Mouse (Mus musculus) lung, postnatal 0 days (tissue): ENCODE data around the gene Plekha5. TPM values are rescaled to one million over a fixed set of nuclear protein-coding genes. Genes with fewer than 3 reads are reported as not detected.

Source experiments
- ATAC-seq: fragments of 200-750 bp; cut with Nextera tagmentation; 2 replicates; pipeline ENCODE4 v1.8.0; 2017; ENCODE audit warnings: moderate library complexity
- DNase-seq: peaks from one replicate; pipeline ENCODE4 v3.0.0-alpha.2; 2016; ENCODE audit warnings: low spot score
- H3K27ac ChIP-seq: fragments of 300-500 bp; sonication (generic); 2 replicates; pipeline ENCODE4 v1.5.1; 2014; ENCODE audit warnings: antibody characterized with exemption, mild to moderate bottlenecking, low read length, mixed read lengths
- H3K27me3 ChIP-seq: fragments of 300-500 bp; sonication (generic); replicated peaks from 2 replicates; pipeline ENCODE4 v1.6.1; 2014; ENCODE audit warnings: low read length, mixed read lengths; ENCODE audit not compliant: insufficient read depth
- H3K36me3 ChIP-seq: fragments of 300-500 bp; sonication (generic); 2 replicates; pipeline ENCODE4 v1.6.1; 2014; ENCODE audit warnings: low read length, mixed read lengths; ENCODE audit not compliant: insufficient read depth
- H3K4me1 ChIP-seq: fragments of 300-500 bp; sonication (generic); 2 replicates; pipeline ENCODE4 v1.6.1; 2014; ENCODE audit warnings: antibody characterized with exemption, low read depth, low read length, mixed read lengths; ENCODE audit not compliant: insufficient read depth
- H3K4me2 ChIP-seq: fragments of 300-500 bp; sonication (generic); replicated peaks from 2 replicates; pipeline ENCODE4 v1.6.1; 2014; ENCODE audit warnings: low read depth, mild to moderate bottlenecking, low read length, moderate library complexity, mixed read lengths
- H3K4me3 ChIP-seq: fragments of 300-500 bp; sonication (generic); 2 replicates; pipeline ENCODE4 v1.5.1; 2014; ENCODE audit warnings: low read depth, low read length
- H3K9ac ChIP-seq: fragments of 300-500 bp; sonication (generic); replicated peaks from 2 replicates; pipeline ENCODE4 v1.6.1; 2014; ENCODE audit warnings: low read depth, mild to moderate bottlenecking
- H3K9me3 ChIP-seq: fragments of 300-500 bp; sonication (generic); 2 replicates; pipeline ENCODE4 v1.6.1; 2016; ENCODE audit warnings: low read length, mixed read lengths
- CTCF ChIP-seq: IDR thresholded peaks from 2 replicates; pipeline ENCODE4 v1.5.1; 2016; ENCODE audit warnings: antibody characterized with exemption, mild to moderate bottlenecking
- EP300 ChIP-seq: IDR thresholded peaks from 2 replicates; pipeline ENCODE4 v1.6.1; 2016; ENCODE audit warnings: antibody characterized with exemption, mild to moderate bottlenecking, control low read depth
- WGBS: fragments of 180-500 bp; shearing (Covaris S2); extraction: QIAGEN DNeasy Blood & Tissue Kit; methylation state at CpG from one replicate; pipeline ENCODE4 v1.1.7; 2014; 5-methylcytosine and 5-hydroxymethylcytosine counted together
- polyA plus RNA-seq: library from polyadenylated mRNA; unstranded; fragments of >200 nt; fragmentation: Nextera tagmentation; extraction: Ambion mirVana; gene quantifications from 2 replicates; pipeline ENCODE4 v1.2.1, GENCODE M21; 2015

Gene Plekha5
- polyA plus RNA-seq, 1 experiment from 2014 or later, result 22.1 TPM

GRCm38 (mm10) chr6:140452736-140453135 lies 28.9 kb downstream of the Plekha5 start:
- Histone ChIP-seq H3K4me2 (no peak overlapping the region), H3K27ac (no peak overlapping the region), H3K4me1 (0 out of 2 replicates have a peak, but pooled peaks cover 4% of the 10 kb centered on the region), H3K4me3 (no peak overlapping the region), H3K36me3 (no peaks in the 10 kb centered on the region), H3K27me3 (no peaks in the 10 kb centered on the region), H3K9me3 (no peaks in the 10 kb centered on the region), H3K9ac (no peak overlapping the region)
- WGBS, result 92% methylated on average over 8 of the region's 8 CpGs
- ATAC-seq (no peak), DNase-seq (no peak)
- no peak for TF ChIP-seq EP300
- no peak for TF ChIP-seq CTCF

GRCm38 (mm10) chr6:140453454-140453853 lies 29.6 kb downstream of the Plekha5 start:
- 75% methylated on average over 5 of the region's 5 CpGs for WGBS
- Histone ChIP-seq H3K27ac (no peak overlapping the region), H3K4me3 (no peak overlapping the region), H3K4me1 (0 out of 2 replicates have a peak, but pooled peaks cover 4% of the 10 kb centered on the region), H3K9me3 (no peaks in the 10 kb centered on the region), H3K27me3 (no peaks in the 10 kb centered on the region), H3K4me2 (no peak overlapping the region), H3K9ac (no peak overlapping the region), H3K36me3 (no peaks in the 10 kb centered on the region)
- no peak for TF ChIP-seq CTCF
- no peak for TF ChIP-seq EP300
- peak; percentile 64 for ATAC-seq
- DNase-seq, result no peak

- H3K4me1 ChIP-seq, result 0 out of 2 replicates have a peak, but pooled peaks cover 4% of the 10 kb centered on the region
Observed at GRCm38 (mm10) chr6:140454388-140454787, 30.5 kb downstream of the Plekha5 start.

GRCm38 (mm10) chr6:140455851-140456250 lies 32.0 kb downstream of the Plekha5 start:
- H3K9ac ChIP-seq, result no peak overlapping the region
- ATAC-seq, result no peak
- TF ChIP-seq EP300 (no peak), CTCF (no peak)
- no peak overlapping the region for H3K27ac ChIP-seq
- no peaks in the 10 kb centered on the region for H3K9me3 ChIP-seq
- no peak overlapping the region for H3K4me2 ChIP-seq
- WGBS, result 40% methylated on average over 3 of the region's 3 CpGs
- no peaks in the 10 kb centered on the region for H3K36me3 ChIP-seq
- DNase-seq, result peak; percentile 36
- H3K4me1 ChIP-seq, result 0 out of 2 replicates have a peak, but pooled peaks cover 4% of the 10 kb centered on the region
- H3K4me3 ChIP-seq, result no peak overlapping the region
- no peaks in the 10 kb centered on the region for H3K27me3 ChIP-seq

More at GRCm38 (mm10) chr6:140454388-140454787, 30.5 kb downstream of the Plekha5 start:
- Histone ChIP-seq H3K27me3 (no peaks in the 10 kb centered on the region), H3K36me3 (no peaks in the 10 kb centered on the region), H3K9me3 (no peaks in the 10 kb centered on the region), H3K9ac (no peak overlapping the region), H3K4me3 (no peak overlapping the region), H3K4me2 (no peak overlapping the region), H3K27ac (no peak overlapping the region)
- ATAC-seq (no peak), DNase-seq (no peak)
- TF ChIP-seq EP300 (no peak), CTCF (no peak)
- 94% methylated on average over 3 of the region's 3 CpGs for WGBS

- ATAC-seq (no peak), DNase-seq (no peak)
- WGBS, result 86% methylated on average over 15 of the region's 15 CpGs
- no peak for TF ChIP-seq EP300
- peak; percentile 22 for TF ChIP-seq CTCF
- Histone ChIP-seq H3K4me2 (no peak overlapping the region), H3K27ac (no peak overlapping the region), H3K9me3 (no peaks in the 10 kb centered on the region), H3K4me1 (0 out of 2 replicates have a peak, but pooled peaks cover 4% of the 10 kb centered on the region), H3K4me3 (no peak overlapping the region), H3K36me3 (no peaks in the 10 kb centered on the region), H3K27me3 (no peaks in the 10 kb centered on the region), H3K9ac (no peak overlapping the region)
Observed at GRCm38 (mm10) chr6:140456393-140457163, 32.7 kb downstream of the Plekha5 start.

DNA sequence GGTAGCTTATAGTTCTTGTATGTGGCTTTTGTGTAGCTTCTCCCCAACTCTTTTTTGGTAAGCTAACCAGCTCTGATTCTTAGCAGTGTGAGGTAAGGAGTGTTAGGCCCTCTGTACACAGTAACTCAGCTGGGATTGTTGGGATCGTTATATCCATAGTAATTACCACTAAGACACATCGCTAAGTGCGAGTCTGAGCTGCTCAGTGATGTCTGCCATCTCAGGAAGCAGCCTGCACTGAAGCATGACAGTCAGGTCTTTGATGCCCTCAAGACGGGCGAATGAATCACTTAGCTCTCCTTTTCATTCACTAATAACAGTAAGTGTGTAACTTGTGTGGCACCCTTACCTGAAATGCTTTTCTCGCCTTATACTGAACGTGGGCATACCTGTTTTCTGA lies 36.5 kb downstream of the Plekha5 start:
- Histone ChIP-seq H3K36me3 (no peaks in the 10 kb centered on the region), H3K4me2 (no peak overlapping the region), H3K4me1 (0 out of 2 replicates have a peak, but pooled peaks cover 4% of the 10 kb centered on the region), H3K27ac (no peak overlapping the region), H3K27me3 (no peaks in the 10 kb centered on the region), H3K9ac (no peak overlapping the region), H3K9me3 (no peaks in the 10 kb centered on the region), H3K4me3 (no peak overlapping the region)
- ATAC-seq, result no peak
- no peak for DNase-seq
- 84% methylated on average over 7 of the region's 7 CpGs for WGBS
- TF ChIP-seq CTCF (no peak), EP300 (no peak)
